Mouse (Mus musculus): Measurements from ENCODE around the gene Rsl24d1. TPM values are rescaled to one million over a fixed set of nuclear protein-coding genes. Genes with fewer than 3 reads are reported as not detected.
"Not testable (repeated sequence)": the region's sequence is repeated elsewhere in the genome, so short reads cannot be mapped to it uniquely, and the experiment has no call there.

Gene Rsl24d1
- total RNA-seq, 1 experiment from 2014 or later: 52.1 TPM

DNA sequence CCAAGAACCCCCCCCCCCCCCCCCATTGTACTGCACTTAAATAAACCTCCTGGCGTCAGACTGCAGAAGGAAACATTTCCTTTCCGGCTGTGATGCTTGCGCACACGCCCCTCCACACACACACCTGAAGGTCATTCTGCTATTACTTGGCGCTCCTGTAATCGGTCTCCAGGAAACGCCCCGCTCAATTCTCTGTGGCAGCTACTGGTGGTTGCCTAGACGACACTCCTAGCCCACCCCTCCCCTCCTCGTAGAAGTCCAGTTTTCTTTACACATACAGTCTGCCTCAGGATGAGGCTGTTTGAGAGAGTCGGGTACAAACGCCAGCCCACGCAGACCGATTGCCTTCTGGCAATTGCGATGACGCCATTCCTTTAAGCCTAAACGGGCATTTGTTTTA is 18.6 kb upstream of the Rsl24d1 start:
- no peak for ATAC-seq (ENCODE audit: extremely low read depth, insufficient number of reproducible peaks, low FRiP score, poor library complexity, severe bottlenecking)

DNA sequence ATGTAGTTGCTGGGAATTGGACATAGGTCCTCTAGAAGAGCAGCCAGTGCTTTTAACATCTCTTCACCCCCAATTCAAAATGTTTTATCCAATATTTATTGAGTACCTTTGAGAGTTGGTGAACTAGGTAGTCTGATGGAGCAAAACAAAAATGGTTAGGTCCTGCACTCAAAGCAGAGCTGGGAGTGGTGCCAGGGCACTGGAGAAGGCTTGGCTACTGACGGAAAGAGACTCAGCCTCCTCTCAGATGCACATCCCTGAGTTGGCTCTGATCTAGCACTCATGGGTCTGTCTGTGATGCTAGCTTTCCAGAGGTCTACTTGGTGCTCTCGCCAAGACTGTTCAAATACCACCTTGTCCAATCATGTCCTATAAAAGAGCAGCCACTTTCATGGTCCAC is 15.3 kb upstream of the Rsl24d1 start:
- ATAC-seq (ENCODE audit: extremely low read depth, insufficient number of reproducible peaks, low FRiP score, poor library complexity, severe bottlenecking): no peak

DNA sequence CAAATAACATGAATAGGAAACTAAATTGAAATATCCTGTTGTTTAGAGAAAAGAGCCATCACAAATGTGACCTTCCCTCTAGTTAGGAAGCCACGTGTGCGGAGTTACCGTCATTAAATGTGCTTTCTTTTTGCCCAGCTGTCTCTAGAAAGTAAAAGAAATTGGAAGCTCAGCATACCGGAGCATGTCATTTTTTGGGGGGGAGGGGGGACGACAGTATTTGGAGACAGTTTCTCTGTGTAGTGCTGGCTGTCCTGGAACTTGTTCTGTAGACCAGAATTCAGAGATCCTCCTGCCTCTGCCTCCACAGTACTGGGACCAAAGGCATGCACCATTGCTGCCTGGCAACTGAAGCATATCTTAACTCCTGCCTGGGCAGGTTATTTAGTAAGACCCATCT is 11.7 kb upstream of the Rsl24d1 start, which contains the start of gene Khdc3:
Gene Khdc3 (plus strand): TSS at position 301 of the 400 bp plus-strand sequence.
- ATAC-seq (ENCODE audit: extremely low read depth, insufficient number of reproducible peaks, low FRiP score, poor library complexity, severe bottlenecking): no peak

DNA sequence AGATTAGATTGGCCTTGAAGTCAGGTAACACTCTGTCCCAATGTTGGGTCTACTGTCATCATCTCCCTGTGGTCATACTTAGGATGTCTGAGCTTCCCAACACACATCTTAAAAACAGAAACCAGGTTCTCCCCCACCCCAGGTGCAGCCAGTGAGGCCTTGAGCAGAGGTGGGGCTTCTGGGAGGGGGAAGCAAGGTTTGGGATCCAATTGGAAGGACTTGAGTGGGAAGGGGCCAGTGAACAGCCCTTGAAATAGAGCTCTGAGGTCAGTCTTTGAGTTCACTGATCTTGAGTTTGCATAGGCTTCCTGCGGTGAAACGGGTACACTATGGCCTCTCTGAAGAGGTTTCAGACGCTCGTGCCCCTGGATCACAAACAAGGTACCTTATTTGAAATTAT is 11.0 kb upstream of the Rsl24d1 start, which contains the start of gene Gm20509:
Gene Gm20509 (plus strand): TSS at position 290 of the 400 bp plus-strand sequence.
- ATAC-seq (ENCODE audit: extremely low read depth, insufficient number of reproducible peaks, low FRiP score, poor library complexity, severe bottlenecking): no peak

DNA sequence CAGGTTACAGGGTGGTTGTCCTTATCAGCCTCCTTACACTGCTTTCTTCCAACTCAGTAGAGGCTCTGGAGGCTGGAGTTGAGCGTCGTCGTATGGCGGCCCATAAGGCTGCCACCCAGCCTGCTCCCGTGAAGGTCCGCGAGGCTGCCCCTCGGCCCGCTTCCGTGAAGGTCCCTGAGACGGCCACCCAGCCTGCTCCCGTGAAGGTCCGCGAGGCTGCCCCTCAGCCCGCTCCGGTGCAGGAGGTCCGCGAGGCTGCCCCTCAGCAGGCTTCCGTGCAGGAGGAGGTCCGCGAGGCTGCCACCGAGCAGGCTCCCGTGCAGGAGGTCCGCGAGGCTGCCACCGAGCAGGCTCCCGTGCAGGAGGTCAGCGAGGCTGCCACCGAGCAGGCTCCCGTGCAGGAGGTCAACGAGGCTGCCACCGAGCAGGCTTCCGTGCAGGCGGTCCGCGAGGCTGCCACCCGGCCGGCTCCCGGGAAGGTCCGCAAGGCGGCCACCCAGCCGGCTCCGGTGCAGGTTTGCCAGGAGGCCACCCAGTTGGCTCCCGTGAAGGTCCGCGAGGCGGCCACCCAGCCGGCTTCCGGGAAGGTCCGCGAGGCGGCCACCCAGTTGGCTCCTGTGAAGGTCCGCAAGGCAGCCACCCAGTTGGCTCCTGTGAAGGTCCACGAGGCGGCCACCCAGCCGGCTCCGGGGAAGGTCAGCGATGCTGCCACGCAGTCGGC is 9.9 kb upstream of the Rsl24d1 start:
- no peak for ATAC-seq (ENCODE audit: extremely low read depth, insufficient number of reproducible peaks, low FRiP score, poor library complexity, severe bottlenecking)

DNA sequence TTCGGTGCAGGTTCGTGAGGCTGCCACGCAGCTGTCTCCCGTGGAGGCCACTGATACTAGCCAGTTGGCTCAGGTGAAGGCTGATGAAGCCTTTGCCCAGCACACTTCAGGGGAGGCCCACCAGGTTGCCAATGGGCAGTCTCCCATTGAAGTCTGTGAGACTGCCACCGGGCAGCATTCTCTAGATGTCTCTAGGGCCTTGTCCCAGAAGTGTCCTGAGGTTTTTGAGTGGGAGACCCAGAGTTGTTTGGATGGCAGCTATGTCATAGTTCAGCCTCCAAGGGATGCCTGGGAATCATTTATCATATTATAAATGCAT is 9.4 kb upstream of the Rsl24d1 start:
- no peak for ATAC-seq (ENCODE audit: extremely low read depth, insufficient number of reproducible peaks, low FRiP score, poor library complexity, severe bottlenecking)

DNA sequence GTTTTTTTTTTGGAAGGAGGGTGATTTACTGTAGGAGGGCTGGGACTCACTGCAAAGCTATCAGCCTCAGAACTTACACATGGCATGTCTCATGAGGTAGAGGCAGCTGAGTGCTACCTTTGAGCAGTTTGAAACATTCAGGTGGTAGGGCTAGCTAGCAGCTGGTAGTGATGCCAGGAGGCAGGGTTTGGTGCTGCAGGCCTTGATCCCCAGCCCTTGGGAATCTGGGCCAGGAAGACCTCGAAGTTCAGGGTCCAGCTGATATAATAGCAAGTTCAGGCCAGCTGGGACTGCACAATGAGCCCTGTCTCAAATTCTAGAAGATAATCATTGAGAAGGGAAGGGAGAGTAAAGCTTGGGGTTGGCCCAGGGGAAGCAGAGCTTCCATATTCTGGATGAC is 8.1 kb upstream of the Rsl24d1 start:
- no peak for ATAC-seq (ENCODE audit: extremely low read depth, insufficient number of reproducible peaks, low FRiP score, poor library complexity, severe bottlenecking)

DNA sequence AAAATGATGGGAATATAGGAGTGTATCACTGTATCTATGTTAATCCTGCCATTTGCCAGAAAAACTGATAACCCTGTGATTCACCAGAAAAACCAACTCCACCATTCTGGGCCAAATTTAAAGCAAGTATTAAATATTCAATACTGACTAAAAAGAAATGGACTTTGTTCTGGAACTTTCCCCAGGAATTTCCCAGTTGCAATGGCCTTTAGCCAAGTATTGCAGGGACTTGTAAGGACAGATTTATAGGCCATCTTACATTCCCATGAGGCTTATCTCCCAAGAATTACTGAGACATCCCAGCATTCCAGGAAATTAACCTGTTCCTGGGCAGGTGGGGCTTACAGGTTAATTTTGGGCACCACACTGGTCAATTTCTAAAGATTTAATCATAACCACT is 7.5 kb upstream of the Rsl24d1 start:
- ATAC-seq (ENCODE audit: extremely low read depth, insufficient number of reproducible peaks, low FRiP score, poor library complexity, severe bottlenecking): no peak

DNA sequence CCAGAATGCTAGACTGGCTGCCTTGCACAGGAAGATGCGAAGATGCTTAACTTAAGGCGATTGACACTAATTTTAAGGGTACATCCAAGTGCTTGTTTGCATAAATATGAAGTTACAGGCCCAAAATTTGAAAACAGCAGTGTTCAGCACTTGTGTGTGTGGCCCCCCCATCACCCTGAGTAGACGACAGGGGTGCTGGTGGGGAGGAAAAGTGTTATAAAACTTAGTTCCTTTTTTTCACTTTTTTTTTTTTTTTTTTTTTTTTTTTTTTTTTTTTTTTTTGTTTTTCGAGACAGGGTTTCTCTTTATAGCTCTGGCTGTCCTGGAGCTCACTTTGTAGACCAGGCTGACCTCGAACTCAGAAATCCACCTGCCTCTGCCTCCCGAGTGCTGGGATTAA is 3.5 kb downstream of the Rsl24d1 start:
- ATAC-seq (ENCODE audit: extremely low read depth, insufficient number of reproducible peaks, low FRiP score, poor library complexity, severe bottlenecking): not testable (repeated sequence)

DNA sequence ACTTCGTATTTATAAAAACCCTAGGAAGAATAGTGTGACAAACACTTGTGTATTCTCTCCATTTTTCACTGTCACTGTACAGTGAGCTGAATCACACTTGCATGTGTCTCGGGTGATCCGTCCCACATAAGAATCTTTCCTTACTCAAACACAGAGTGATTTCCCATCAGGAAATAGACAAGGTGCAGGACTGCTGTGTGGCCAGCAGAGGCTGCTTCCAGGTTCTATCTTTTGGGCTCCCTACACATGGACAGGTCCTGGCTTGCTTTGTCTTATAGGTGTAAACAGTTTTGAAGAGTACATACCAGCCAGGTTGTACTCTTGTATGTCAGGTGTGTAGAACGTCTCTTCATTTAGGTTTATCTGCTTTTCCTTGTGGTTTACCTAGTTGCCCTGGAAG is 4.8 kb downstream of the Rsl24d1 start:
- no peak for ATAC-seq (ENCODE audit: extremely low read depth, insufficient number of reproducible peaks, low FRiP score, poor library complexity, severe bottlenecking)

DNA sequence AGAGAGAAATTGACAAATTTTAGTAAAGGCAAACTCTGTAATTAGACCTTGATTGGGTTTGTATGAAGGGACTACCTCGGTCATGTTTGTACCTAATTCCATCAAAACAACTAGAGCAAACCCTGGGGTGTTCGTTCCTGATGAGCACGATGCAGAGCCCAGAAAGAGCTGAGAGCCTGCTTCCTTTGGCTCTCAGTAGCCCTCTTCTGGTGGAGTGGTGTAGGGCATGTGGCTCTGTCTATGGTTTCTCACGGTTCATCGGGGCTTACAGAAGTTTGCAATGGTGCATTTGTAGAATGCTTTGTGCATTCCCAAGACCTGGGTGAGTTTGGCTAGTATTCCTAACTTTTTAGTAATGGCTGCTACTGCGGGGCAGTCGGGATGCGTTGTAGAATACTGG is 8.5 kb downstream of the Rsl24d1 start:
- ATAC-seq (ENCODE audit: extremely low read depth, insufficient number of reproducible peaks, low FRiP score, poor library complexity, severe bottlenecking): peak; percentile 49

DNA sequence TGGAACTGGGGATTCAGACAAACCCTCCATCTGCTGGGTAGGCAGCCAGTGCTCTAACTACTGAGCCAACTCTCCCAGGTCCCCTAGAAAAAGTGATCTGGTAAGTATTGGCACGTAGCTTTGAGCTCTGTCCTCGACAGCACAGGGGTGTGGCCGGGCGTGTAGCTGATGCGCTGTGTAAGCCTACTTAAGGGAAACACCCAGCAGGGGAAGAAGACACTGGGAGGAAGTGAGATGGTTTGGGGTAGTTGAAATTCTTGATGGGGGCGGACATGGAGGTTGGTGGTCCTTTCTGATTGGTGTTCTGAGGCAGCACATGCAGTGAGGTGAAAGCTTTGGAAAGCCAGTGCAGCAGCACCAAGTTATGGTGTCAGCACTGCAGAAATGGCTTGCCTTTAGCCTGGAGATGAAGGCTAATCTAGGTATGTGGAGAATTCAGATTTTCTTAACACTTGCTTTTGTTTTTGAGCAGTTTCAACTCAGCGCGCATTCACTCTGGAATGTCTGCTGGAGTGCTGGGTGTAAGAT is 11.9 kb downstream of the Rsl24d1 start:
- ATAC-seq (ENCODE audit: extremely low read depth, insufficient number of reproducible peaks, low FRiP score, poor library complexity, severe bottlenecking): peak; percentile 52; the same call in 1 of the 2 replicates

DNA sequence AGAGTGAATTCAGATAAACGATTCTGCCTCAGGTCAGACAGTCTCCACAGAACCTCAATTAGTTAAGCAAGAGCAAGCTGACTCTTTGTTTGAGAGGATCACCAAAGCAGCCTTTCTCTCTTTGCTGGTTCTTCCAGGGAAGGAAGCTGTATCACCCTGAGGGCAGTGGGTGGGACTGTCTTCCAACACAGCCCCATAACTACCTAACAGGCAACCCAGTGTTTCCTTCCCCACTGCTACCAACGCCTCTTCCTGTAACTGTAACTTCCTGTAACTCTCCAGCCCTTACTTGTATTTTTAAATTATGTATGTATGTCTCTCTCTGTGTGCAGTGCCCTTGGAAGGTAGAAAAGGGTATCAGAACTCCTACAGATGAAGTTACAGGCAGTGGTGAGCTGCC is 14.2 kb downstream of the Rsl24d1 start:
- ATAC-seq (ENCODE audit: extremely low read depth, insufficient number of reproducible peaks, low FRiP score, poor library complexity, severe bottlenecking): no peak; the same call in 1 of the 2 replicates

DNA sequence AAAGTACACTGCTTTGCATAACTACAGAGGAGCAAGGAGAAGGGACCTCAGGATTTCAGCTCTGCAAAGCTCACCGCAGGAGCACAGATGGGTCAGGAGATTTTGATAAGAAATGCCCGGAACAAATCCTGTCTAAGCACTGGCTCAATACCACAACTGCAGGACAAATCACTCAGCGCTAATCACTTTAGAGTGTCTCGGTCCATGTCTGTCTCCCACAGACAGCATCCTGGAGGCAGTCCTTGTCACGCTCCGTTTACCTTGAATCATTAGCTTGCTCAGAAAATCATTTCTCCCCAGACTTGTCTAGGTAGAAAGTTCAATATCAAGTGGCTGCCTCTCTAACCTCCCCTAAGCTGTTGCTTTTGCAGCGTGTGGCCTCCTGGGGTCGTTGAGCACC is 16.6 kb downstream of the Rsl24d1 start:
- no peak for ATAC-seq (ENCODE audit: extremely low read depth, insufficient number of reproducible peaks, low FRiP score, poor library complexity, severe bottlenecking)

DNA sequence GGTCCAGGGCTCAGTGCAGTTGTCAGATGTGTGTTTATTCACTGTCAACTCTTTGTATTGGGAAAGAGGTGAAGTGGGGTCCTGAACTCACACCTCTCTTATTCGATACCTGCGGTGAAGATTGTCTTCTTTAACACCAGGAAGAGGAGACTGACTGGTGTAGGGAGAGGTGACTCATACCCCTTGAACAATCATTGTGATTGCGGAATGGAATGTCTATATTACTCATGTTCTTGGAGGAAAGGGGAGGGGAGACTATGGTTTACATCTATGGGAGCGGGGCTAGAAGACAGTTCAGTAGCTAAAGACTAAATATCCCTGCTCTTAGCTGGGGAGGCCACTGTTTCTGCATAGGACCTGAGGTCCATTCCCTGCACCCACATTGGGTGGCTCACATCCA is 17.3 kb downstream of the Rsl24d1 start:
- no peak for ATAC-seq (ENCODE audit: extremely low read depth, insufficient number of reproducible peaks, low FRiP score, poor library complexity, severe bottlenecking)

DNA sequence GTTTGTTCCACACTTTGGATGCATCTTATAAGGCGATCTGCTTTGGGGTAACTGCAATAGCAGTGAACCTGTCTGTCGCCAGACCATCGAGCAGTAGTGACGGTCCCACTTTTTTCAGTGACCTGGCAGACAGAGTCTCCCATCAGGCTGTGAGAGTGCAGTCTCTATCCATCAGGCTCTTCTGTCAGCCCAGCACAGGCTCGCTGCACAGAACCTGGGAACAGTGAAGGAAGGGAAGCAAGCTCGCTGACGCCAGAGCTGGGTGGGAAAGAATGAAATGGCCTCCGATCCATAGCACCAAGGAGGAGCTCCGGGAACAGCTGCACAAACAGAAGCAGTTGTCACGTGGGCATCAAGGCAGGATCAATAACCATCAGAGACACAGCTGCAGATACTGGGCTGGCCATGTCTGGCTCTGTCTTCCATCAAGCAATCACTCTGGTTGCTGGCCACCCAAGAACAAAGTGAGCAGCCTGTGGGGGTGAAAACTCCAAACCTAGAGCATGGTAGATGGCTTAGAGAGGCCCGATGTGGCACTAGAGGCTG is 24.2 kb downstream of the Rsl24d1 start:
- ATAC-seq (ENCODE audit: extremely low read depth, insufficient number of reproducible peaks, low FRiP score, poor library complexity, severe bottlenecking): no peak

DNA sequence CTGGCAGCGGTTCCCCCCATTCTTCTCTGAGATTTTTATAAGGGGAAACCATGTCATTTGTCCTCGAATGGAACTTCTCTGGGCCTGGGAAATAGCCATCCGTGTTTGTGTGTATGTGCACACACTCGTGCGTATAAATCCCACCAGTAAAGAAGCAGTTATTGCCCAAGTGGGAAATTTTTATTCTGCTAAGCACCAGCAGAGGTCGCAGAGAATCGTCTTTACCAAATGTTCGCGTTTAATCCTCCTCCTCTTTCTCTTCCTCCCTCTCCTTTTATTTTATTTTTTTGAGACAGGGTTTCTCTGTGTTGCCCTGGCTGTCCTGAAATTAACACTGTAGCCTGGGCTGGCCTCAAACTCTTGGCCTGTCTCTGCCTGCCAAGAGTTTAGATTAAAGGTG is 41.1 kb downstream of the Rsl24d1 start:
- ATAC-seq (ENCODE audit: extremely low read depth, insufficient number of reproducible peaks, low FRiP score, poor library complexity, severe bottlenecking): no peak

DNA sequence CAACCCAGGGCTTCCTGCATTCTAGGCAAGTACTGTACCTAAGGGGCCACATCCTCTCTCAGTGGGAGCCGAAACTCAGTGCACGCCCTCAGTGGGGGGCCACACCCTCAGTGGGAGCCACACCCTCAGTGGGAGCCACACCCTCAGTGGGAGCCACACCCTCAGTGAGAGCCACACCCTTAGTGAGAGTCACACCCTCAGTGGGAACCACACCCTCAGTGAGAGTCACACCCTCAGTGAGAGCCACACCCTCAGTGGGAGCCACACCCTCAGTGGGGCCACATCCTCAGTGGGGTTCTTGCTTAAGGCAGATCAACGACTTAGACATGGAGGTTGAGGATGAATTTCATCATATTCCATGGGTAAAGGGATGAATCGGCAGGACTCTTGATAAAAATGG is 44.7 kb downstream of the Rsl24d1 start:
- no peak for ATAC-seq (ENCODE audit: extremely low read depth, insufficient number of reproducible peaks, low FRiP score, poor library complexity, severe bottlenecking)

DNA sequence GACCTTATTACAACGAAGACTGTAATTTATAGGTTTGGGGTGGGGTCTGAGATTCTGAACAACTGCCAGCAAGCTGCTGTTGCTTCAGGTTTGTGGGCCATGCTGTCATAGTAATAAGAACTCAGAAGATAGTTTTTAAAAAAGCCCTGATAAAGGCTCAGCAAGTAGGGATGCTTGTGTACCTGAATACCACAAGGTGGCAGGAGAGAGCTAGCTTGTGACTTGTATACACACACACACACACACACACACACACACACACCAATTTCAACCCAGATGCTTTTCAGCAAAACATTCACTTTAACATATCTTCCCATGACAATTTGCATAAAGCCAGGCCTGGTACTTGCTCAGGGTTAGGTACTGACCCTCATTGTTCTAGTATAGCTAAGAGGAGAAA is 46.0 kb downstream of the Rsl24d1 start:
- ATAC-seq (ENCODE audit: extremely low read depth, insufficient number of reproducible peaks, low FRiP score, poor library complexity, severe bottlenecking): no peak

DNA sequence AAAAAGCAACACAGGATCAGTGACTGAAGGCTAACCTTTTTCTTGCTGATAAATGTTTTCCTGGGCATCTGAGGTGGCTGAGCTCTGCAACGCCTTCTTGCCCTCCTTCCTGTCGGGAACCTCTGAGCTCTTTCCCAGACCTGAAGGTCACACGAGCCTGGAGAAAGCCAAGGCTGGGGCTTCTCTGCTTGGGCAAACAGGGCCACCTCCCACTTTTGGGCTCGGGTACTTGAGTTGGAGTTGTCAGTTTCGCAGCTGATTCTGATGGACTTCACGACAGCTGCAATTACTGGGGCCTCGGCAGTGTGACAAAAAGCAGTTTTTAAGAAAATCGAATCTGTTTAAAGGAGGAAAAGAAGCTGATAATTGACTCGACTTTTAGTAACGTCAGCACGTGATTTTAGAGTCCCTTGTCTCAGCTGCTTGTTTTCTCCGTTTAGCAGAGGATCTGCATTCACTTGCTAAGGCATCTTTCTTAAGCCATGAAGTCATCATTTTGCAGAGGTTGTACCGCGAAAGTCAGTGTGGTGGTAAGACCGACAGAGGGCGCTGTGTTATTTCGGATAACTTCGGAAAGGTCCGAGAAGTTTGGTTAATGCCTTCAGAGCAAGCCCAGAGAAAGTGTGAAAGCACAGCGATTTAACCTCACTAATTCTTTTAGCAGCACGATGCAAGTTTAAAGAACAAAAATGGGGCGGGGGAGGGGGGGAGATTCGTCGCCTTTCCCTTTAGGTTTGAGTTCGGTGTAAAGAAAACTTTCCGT is 49.5 kb downstream of the Rsl24d1 start:
- ATAC-seq (ENCODE audit: extremely low read depth, insufficient number of reproducible peaks, low FRiP score, poor library complexity, severe bottlenecking): no peak

All from neutrophil, adult 5-6 weeks (primary cell).